In genomic region chr6:52260654-52261575, GRCm38 (mm10) we compare ENCODE assay signal across 7 mouse cellular contexts. TPM values are rescaled to one million over a fixed set of nuclear protein-coding genes. Genes with fewer than 3 reads are reported as not detected.
A peak's percentile ranks its signal among the peaks of the same experiment; 100 is the strongest.
DNase-seq lines count a peak whose midpoint lies in the region; ATAC-seq and TF ChIP-seq lines count a peak whose summit lies in the region.

Gene Hoxa13, minus strand, starts transcription at chr6:52260880.

- H3K4me3 ChIP-seq in thymus, adult 2 months (ENCODE audit: control insufficient read depth, insufficient read depth, low read length): peak within 1 kb of the TSS; percentile 43
- H3K4me3 ChIP-seq in embryonic fibroblast, embryonic 13.5 days (ENCODE audit: insufficient read depth, low read length): peak within 1 kb of the TSS; percentile 55
- peak within 1 kb of the TSS; percentile 76 for H3K4me3 ChIP-seq in limb, embryonic 14.5 days (replicated peaks; ENCODE audit: low read length)
- peak within 1 kb of the TSS; percentile 46 for H3K4me3 ChIP-seq in stomach, embryonic 16.5 days (replicated peaks; ENCODE audit: low read length)

- 3% methylated on average over 52 of the region's 72 CpGs for WGBS in thymus, adult 2 months
- under 1% methylated on average over 32 of the region's 72 CpGs for WGBS in limb, embryonic 14.5 days
- under 1% methylated on average over 39 of the region's 72 CpGs for WGBS in stomach, embryonic 16.5 days

- H3K27me3 ChIP-seq in thymus, adult 2 months (ENCODE audit: control insufficient read depth, insufficient read depth, low read length): peaks cover 45% of the 10 kb centered on the region
- H3K27me3 ChIP-seq in limb, embryonic 14.5 days (ENCODE audit: control insufficient read depth, insufficient read depth, low read length): 0 out of 2 replicates have a peak, but pooled peaks cover 9% of the 10 kb centered on the region
- peaks cover 84% of the 10 kb centered on the region for H3K27me3 ChIP-seq in stomach, embryonic 16.5 days (ENCODE audit: control insufficient read depth, insufficient read depth, low read length)

- no peak for TF ChIP-seq CTCF in thymus, adult 2 months (IDR thresholded peaks at IDR 0.05; ENCODE audit: borderline replicate concordance, control insufficient read depth, extremely low read depth, insufficient read depth, low read length, poor library complexity)
- TF ChIP-seq CTCF in embryonic fibroblast, embryonic 13.5 days (IDR thresholded peaks at IDR 0.05; ENCODE audit: borderline replicate concordance, insufficient read depth, low read length): no peak

- H3K4me2 ChIP-seq in limb, embryonic 14.5 days (replicated peaks; ENCODE audit: low read depth, low read length, severe bottlenecking): peak within 1 kb of the TSS; percentile 96
- peak within 1 kb of the TSS; percentile 64 for H3K4me2 ChIP-seq in stomach, embryonic 16.5 days (ENCODE audit: low read depth, low read length)

- no peaks in the 10 kb centered on the region for H3K36me3 ChIP-seq in thymus, adult 2 months (ENCODE audit: control insufficient read depth, insufficient read depth, low read length)
- H3K36me3 ChIP-seq in limb, embryonic 14.5 days (ENCODE audit: control insufficient read depth, insufficient read depth, low read length): peaks cover 10% of the 10 kb centered on the region; the same call in 1 of the 2 replicates
- no peaks in the 10 kb centered on the region for H3K36me3 ChIP-seq in stomach, embryonic 16.5 days (ENCODE audit: control insufficient read depth, insufficient read depth, low read length)

- H3K4me1 ChIP-seq in thymus, adult 2 months (replicated peaks; ENCODE audit: control insufficient read depth, insufficient read depth, low read length): peaks cover 3% of the 10 kb centered on the region; the same call in 1 of the 2 replicates
- H3K4me1 ChIP-seq in embryonic fibroblast, embryonic 13.5 days (ENCODE audit: control insufficient read depth, insufficient read depth, low read length): no peaks in the 10 kb centered on the region; the same call in 1 of the 2 replicates
- H3K4me1 ChIP-seq in limb, embryonic 14.5 days (ENCODE audit: control insufficient read depth, insufficient read depth, low read length): 0 out of 2 replicates have a peak, but pooled peaks cover 4% of the 10 kb centered on the region
- H3K4me1 ChIP-seq in stomach, embryonic 16.5 days (ENCODE audit: control insufficient read depth, insufficient read depth, low read length): peaks cover 5% of the 10 kb centered on the region; the same call in 1 of the 2 replicates

- H3K9ac ChIP-seq in limb, embryonic 14.5 days (ENCODE audit: low read depth, low read length, severe bottlenecking): peak within 1 kb of the TSS; percentile 99
- peak within 1 kb of the TSS; percentile 14; the same call in 1 of the 2 replicates for H3K9ac ChIP-seq in stomach, embryonic 16.5 days (ENCODE audit: low read length)

- H3K27ac ChIP-seq in thymus, adult 2 months (ENCODE audit: control insufficient read depth, insufficient read depth, low read length): no peak within 1 kb of the TSS
- no peak within 1 kb of the TSS for H3K27ac ChIP-seq in embryonic fibroblast, embryonic 13.5 days (ENCODE audit: insufficient read depth, low read length)
- peak within 1 kb of the TSS; percentile 95 for H3K27ac ChIP-seq in limb, embryonic 14.5 days (replicated peaks; ENCODE audit: low read depth, low read length)
- H3K27ac ChIP-seq in stomach, embryonic 16.5 days (ENCODE audit: low read length): no peak within 1 kb of the TSS

- H3K9me3 ChIP-seq in limb, embryonic 14.5 days (ENCODE audit: control insufficient read depth, low read length): no peaks in the 10 kb centered on the region
- H3K9me3 ChIP-seq in stomach, embryonic 16.5 days (replicated peaks; ENCODE audit: control insufficient read depth, low read length): no peaks in the 10 kb centered on the region

- peak; percentile 60 for DNase-seq in thymus, adult 2 months
- DNase-seq in thymus, adult 18-20 months: no peak
- no peak for DNase-seq in limb, embryonic 14.5 days (ENCODE audit: low spot score)
- DNase-seq in T-cell, adult 2 months (ENCODE audit: low spot score): no peak
- no peak for DNase-seq in frontal cortex, postnatal 10 days (ENCODE audit: low spot score in 2 of 2)

- no peak for TF ChIP-seq POLR2A in thymus, adult 2 months (IDR thresholded peaks at IDR 0.05; ENCODE audit: control insufficient read depth, extremely low read depth, insufficient read depth, low read length, poor library complexity)
- no peak for TF ChIP-seq POLR2A in embryonic fibroblast, embryonic 13.5 days (IDR thresholded peaks at IDR 0.05; ENCODE audit: low read depth, low read length)
- 0 out of 2 replicates have a peak, but pooled peaks have one; percentile 29 for TF ChIP-seq POLR2A in limb, embryonic 14.5 days (IDR thresholded peaks at IDR 0.05; ENCODE audit: borderline replicate concordance, extremely low read depth, insufficient read depth, insufficient read length)

- peak; percentile 87 for ATAC-seq in limb, embryonic 14.5 days (ENCODE audit: low FRiP score, low read depth)
- ATAC-seq in stomach, embryonic 16.5 days (ENCODE audit: insufficient read depth, low FRiP score): peak; percentile 66; the same call in 1 of the 2 replicates

RNA-seq across cellular contexts. Expression of gene Hoxa13, which starts in this region (rescaled TPM):
- polyA plus RNA-seq in thymus, adult 2 months (2012; rRNA removed): not detected in 2 replicates
- polyA plus RNA-seq in embryonic fibroblast, embryonic 13.5 days (2011; ENCODE audit: insufficient read length, low read depth, missing spikeins): 3.3 and 5.0 TPM in 2 replicates
- polyA plus RNA-seq in limb, embryonic 14.5 days (2012; rRNA removed): 26.0 and 37.6 TPM in 2 replicates
- 16.0 and 24.1 TPM in 2 replicates for polyA plus RNA-seq in limb, embryonic 14.5 days (2014; fragmentation: Nextera tagmentation; extraction: Ambion mirVana)
- 0.12 TPM in 1 of 2 replicates, not detected in the other for polyA plus RNA-seq in stomach, embryonic 16.5 days (2015; fragmentation: Nextera tagmentation; extraction: Ambion mirVana)

Comparison
In these comparisons a context has a peak if more than half of its experiments do, and no peak if none do; other contexts are left out.
1. Peak in DNase-seq and H3K4me3 ChIP-seq in thymus, adult 2 months; RNA of the gene not detected or under 1 TPM.
2. Peak in ATAC-seq, H3K4me3 ChIP-seq, H3K9ac ChIP-seq and H3K4me2 ChIP-seq in stomach, embryonic 16.5 days; RNA of the gene not detected or under 1 TPM.